8 mouse cellular contexts compared by ENCODE assay signal in genomic region chr16:17069511-17070443, GRCm38 (mm10). TPM values are rescaled to one million over a fixed set of nuclear protein-coding genes. Genes with fewer than 3 reads are reported as not detected.
DNase-seq lines count a peak whose midpoint lies in the region; ATAC-seq lines count a peak whose summit lies in the region.

TSS of gene Ypel1 (plus strand) at chr16:17069696.

- peak within 1 kb of the TSS; percentile 77 for H3K4me3 ChIP-seq in hindbrain, embryonic 11.5 days (ENCODE audit: low read depth, low read length)

- peak within 1 kb of the TSS; percentile 92 for H3K9ac ChIP-seq in hindbrain, embryonic 11.5 days (ENCODE audit: low read depth, low read length)

- peak within 1 kb of the TSS; percentile 64 for H3K4me2 ChIP-seq in hindbrain, embryonic 11.5 days (replicated peaks; ENCODE audit: low read depth, low read length)

- H3K27ac ChIP-seq in hindbrain, embryonic 11.5 days (ENCODE audit: low read depth, low read length), result peak within 1 kb of the TSS; percentile 92

- H3K36me3 ChIP-seq in hindbrain, embryonic 11.5 days (ENCODE audit: control insufficient read depth, insufficient read depth, low read length), result peaks cover 3% of the 10 kb centered on the region

- H3K27me3 ChIP-seq in hindbrain, embryonic 11.5 days (ENCODE audit: control insufficient read depth, insufficient read depth, low read length), result no peaks in the 10 kb centered on the region

- ATAC-seq in frontal cortex, adult (ENCODE audit: low TSS enrichment), result peak; percentile 85
- ATAC-seq in hindbrain, embryonic 11.5 days (ENCODE audit: low FRiP score), result peak; percentile 97

- no peaks in the 10 kb centered on the region for H3K9me3 ChIP-seq in hindbrain, embryonic 11.5 days (ENCODE audit: control insufficient read depth, low read length)

- WGBS in hindbrain, embryonic 11.5 days, result under 1% methylated on average over 62 of the region's 76 CpGs

- peak; percentile 86 for DNase-seq in MN1 (ENCODE audit: low spot score)
- DNase-seq in cerebellum, adult 8-10 months, result peak; percentile 77
- DNase-seq in hindbrain, embryonic 11.5 days (ENCODE audit: low spot score), result peak; percentile 90
- peak; percentile 81 to 87 for DNase-seq in layer of hippocampus, postnatal 14 days (ENCODE audit: low spot score in 2 of 2)
- DNase-seq in lung, postnatal 14 days, result peak; percentile 90
- peak; percentile 54 for DNase-seq in retina, adult 2 months (ENCODE audit: low read depth, low spot score)
- DNase-seq in thymus, postnatal 25 days, result peak; percentile 81

- H3K4me1 ChIP-seq in hindbrain, embryonic 11.5 days (replicated peaks; ENCODE audit: control insufficient read depth, insufficient read depth, low read length), result no peaks in the 10 kb centered on the region

RNA-seq across cellular contexts. Expression of gene Ypel1, which starts in this region (rescaled TPM):
- 91.6 and 108 TPM in 2 replicates for polyA plus RNA-seq in hindbrain, embryonic 11.5 days (2014; fragmentation: Nextera tagmentation; extraction: Ambion mirVana)
- total RNA-seq in layer of hippocampus, postnatal 14 days (2021), result 10 to 100 TPM; 40.6 to 50.1 TPM

Comparison
In these comparisons a context has a peak if more than half of its experiments do, and no peak if none do; other contexts are left out.
1. Peak in every context shown above with its lines: DNase-seq, ATAC-seq, H3K4me3 ChIP-seq and H3K27ac ChIP-seq.